23 mouse cellular contexts compared by ENCODE assay signal in genomic region chr7:122383260-122383659, GRCm38 (mm10).
"Had no signal": no experiment of that assay in that cellular context is flagged by ENCODE, and none has a peak within 500 bp of the region (broad histone marks: within the 10 kb centered on the region; RNA-seq: fewer than 3 reads in every experiment).

No protein-coding gene starts in this region.

- H3K9ac ChIP-seq: heart, embryonic 13.5 days; heart, embryonic 15.5 days; hindbrain, embryonic 14.5 days; kidney, embryonic 15.5 days; limb, embryonic 13.5 days; limb, embryonic 15.5 days; liver, embryonic 12.5 days had no signal

- DNase-seq: gastrocnemius, adult 2 months; gastrocnemius, postnatal 10 days; gastrocnemius, postnatal 25 days; heart, adult 2 months; heart, postnatal 14 days; heart, postnatal 36 days; kidney, adult 11 months; kidney, adult 9 months; kidney, postnatal 36 days; layer of hippocampus, adult 9-11 months; layer of hippocampus, postnatal 36 days; left cerebral cortex, postnatal 4 days had no signal

- H3K4me2 ChIP-seq: heart, embryonic 11.5 days; heart, embryonic 13.5 days; heart, embryonic 15.5 days; hindbrain, embryonic 14.5 days; kidney, embryonic 15.5 days; limb, embryonic 13.5 days; limb, embryonic 15.5 days; liver, embryonic 12.5 days had no signal

- ATAC-seq: hindbrain, embryonic 16.5 days; intestine, embryonic 16.5 days; liver, embryonic 12.5 days had no signal

- H3K27me3 ChIP-seq: heart, embryonic 13.5 days; heart, embryonic 15.5 days; kidney, embryonic 15.5 days; limb, embryonic 13.5 days; limb, embryonic 15.5 days; liver, embryonic 12.5 days had no signal

- H3K4me3 ChIP-seq: gastrocnemius, adult 2 months; heart, adult 2 months; heart, embryonic 13.5 days; heart, embryonic 15.5 days; kidney, embryonic 15.5 days; limb, embryonic 13.5 days; limb, embryonic 15.5 days; liver, embryonic 12.5 days had no signal

- H3K27ac ChIP-seq: gastrocnemius, adult 2 months; heart, adult 2 months; heart, embryonic 13.5 days; heart, embryonic 15.5 days; hindbrain, embryonic 14.5 days; kidney, embryonic 15.5 days; kidney, postnatal 0 days; limb, embryonic 13.5 days; limb, embryonic 15.5 days; liver, embryonic 12.5 days had no signal

- H3K9me3 ChIP-seq: heart, embryonic 13.5 days; heart, embryonic 15.5 days; kidney, embryonic 15.5 days; limb, embryonic 13.5 days; limb, embryonic 15.5 days; liver, embryonic 12.5 days had no signal

- H3K36me3 ChIP-seq: heart, embryonic 13.5 days; heart, embryonic 15.5 days; kidney, embryonic 15.5 days; limb, embryonic 13.5 days; limb, embryonic 15.5 days; liver, embryonic 12.5 days had no signal
